ENCODE assay signal across 8 mouse cellular contexts in the genomic region with DNA sequence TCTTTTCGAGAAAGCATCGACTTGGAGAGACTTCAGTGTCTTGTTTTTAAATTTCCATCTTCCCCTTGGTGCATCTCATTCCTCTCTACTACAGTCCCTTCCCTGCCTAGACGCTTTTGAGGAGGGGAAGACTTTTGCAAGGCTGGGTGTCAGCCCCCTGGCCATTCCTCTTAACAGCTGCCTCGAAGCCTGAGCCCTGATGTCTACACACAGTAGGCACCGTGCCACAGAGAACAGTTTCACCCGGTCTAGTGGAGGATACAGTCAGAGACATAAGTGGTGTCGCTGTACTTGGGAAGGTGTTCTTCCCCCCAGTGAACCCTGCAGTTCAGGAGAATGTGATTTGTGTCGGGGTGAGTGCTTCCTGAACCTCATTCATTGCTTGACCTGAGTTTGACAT. TPM values are rescaled to one million over a fixed set of nuclear protein-coding genes. Genes with fewer than 3 reads are reported as not detected.
DNase-seq lines count a peak whose midpoint lies in the region; ATAC-seq and TF ChIP-seq lines count a peak whose summit lies in the region.

No protein-coding gene starts in this region.

- peaks cover 31% of the 10 kb centered on the region for H3K36me3 ChIP-seq in forebrain, embryonic 12.5 days (replicated peaks)
- H3K36me3 ChIP-seq in limb, embryonic 15.5 days: peaks cover 32% of the 10 kb centered on the region

- WGBS in forebrain, embryonic 12.5 days: 78% methylated on average over 8 of the region's 8 CpGs
- 55% methylated on average over 8 of the region's 8 CpGs for WGBS in limb, embryonic 15.5 days
- 63% methylated on average over 8 of the region's 8 CpGs for WGBS in olfactory bulb, adult 2 months

- peak overlapping the region; percentile 68 for H3K4me2 ChIP-seq in forebrain, embryonic 12.5 days
- peak overlapping the region; percentile 55 for H3K4me2 ChIP-seq in limb, embryonic 15.5 days

- peak overlapping the region; percentile 83 for H3K9ac ChIP-seq in forebrain, embryonic 12.5 days
- peak overlapping the region; percentile 96 for H3K9ac ChIP-seq in limb, embryonic 15.5 days

- ATAC-seq in forebrain, embryonic 12.5 days (ENCODE audit: low FRiP score): no peak
- ATAC-seq in limb, embryonic 15.5 days (ENCODE audit: insufficient number of reproducible peaks, low FRiP score, low TSS enrichment, low read depth): no peak

- TF ChIP-seq CTCF in olfactory bulb, adult 2 months (IDR thresholded peaks at IDR 0.05; ENCODE audit: insufficient read depth, low read depth, low read length): no peak

- DNase-seq in cerebellum, adult 11-12 months: peak; percentile 50
- DNase-seq in cerebellum, adult 9-10 months: no peak
- peak; percentile 12 for DNase-seq in 416B (ENCODE audit: low read depth)
- no peak for DNase-seq in frontal cortex, adult 2 months (ENCODE audit: extremely low spot score in 1 of 2, low spot score in 1 of 2)
- no peak for DNase-seq in cerebellum, adult 11 months

- H3K4me1 ChIP-seq in forebrain, embryonic 12.5 days: peaks cover 27% of the 10 kb centered on the region
- H3K4me1 ChIP-seq in limb, embryonic 15.5 days: peaks cover 26% of the 10 kb centered on the region
- peaks cover 12% of the 10 kb centered on the region for H3K4me1 ChIP-seq in olfactory bulb, adult 2 months (ENCODE audit: control insufficient read depth, insufficient read depth, low read length)

- no peaks in the 10 kb centered on the region for H3K9me3 ChIP-seq in forebrain, embryonic 12.5 days
- no peaks in the 10 kb centered on the region for H3K9me3 ChIP-seq in limb, embryonic 15.5 days

- no peaks in the 10 kb centered on the region for H3K27me3 ChIP-seq in forebrain, embryonic 12.5 days
- H3K27me3 ChIP-seq in limb, embryonic 15.5 days: no peaks in the 10 kb centered on the region

- no peak overlapping the region for H3K27ac ChIP-seq in forebrain, embryonic 12.5 days
- peak overlapping the region; percentile 98 for H3K27ac ChIP-seq in limb, embryonic 15.5 days
- no peak overlapping the region for H3K27ac ChIP-seq in olfactory bulb, adult 2 months (ENCODE audit: insufficient read depth, low read depth, low read length)

- peak overlapping the region; percentile 78 for H3K4me3 ChIP-seq in forebrain, embryonic 12.5 days (replicated peaks)
- H3K4me3 ChIP-seq in limb, embryonic 15.5 days: peak overlapping the region; percentile 89
- peak overlapping the region; percentile 87; the same call in 1 of the 2 replicates for H3K4me3 ChIP-seq in olfactory bulb, adult 2 months (ENCODE audit: insufficient read depth, low read depth, low read length)

- TF ChIP-seq POLR2A in olfactory bulb, adult 2 months (IDR thresholded peaks at IDR 0.05; ENCODE audit: insufficient read depth, low read depth, low read length): no peak

RNA-seq across cellular contexts. Expression of gene Tomt, which starts 0.5 kb away (rescaled TPM):
- polyA plus RNA-seq in forebrain, embryonic 12.5 days (2016; fragmentation: Nextera tagmentation; extraction: Ambion mirVana): 0.68 and 0.77 TPM in 2 replicates
- polyA plus RNA-seq in limb, embryonic 15.5 days (2015; fragmentation: Nextera tagmentation; extraction: Ambion mirVana): 0.23 and 0.25 TPM in 2 replicates
- polyA plus RNA-seq in olfactory bulb, adult 2 months (2012; ENCODE audit: insufficient read depth, insufficient read length, low replicate concordance, missing spikeins): not detected in 2 replicates
- 0.27 and 0.28 TPM in 2 replicates for polyA plus RNA-seq in frontal cortex, adult 2 months (2012; rRNA removed)

RNA-seq across cellular contexts. Expression of gene Lamtor1, which starts 1.0 kb away (rescaled TPM):
- polyA plus RNA-seq in forebrain, embryonic 12.5 days (2016; fragmentation: Nextera tagmentation; extraction: Ambion mirVana): 129 and 134 TPM in 2 replicates
- polyA plus RNA-seq in limb, embryonic 15.5 days (2015; fragmentation: Nextera tagmentation; extraction: Ambion mirVana): 166 and 174 TPM in 2 replicates
- polyA plus RNA-seq in olfactory bulb, adult 2 months (2012; ENCODE audit: insufficient read depth, insufficient read length, low replicate concordance, missing spikeins): not detected in 2 replicates
- polyA plus RNA-seq in frontal cortex, adult 2 months (2012; rRNA removed): 186 and 205 TPM in 2 replicates

RNA-seq across cellular contexts. Expression of gene Lrrc51, which starts 27.0 kb away (rescaled TPM):
- polyA plus RNA-seq in forebrain, embryonic 12.5 days (2016; fragmentation: Nextera tagmentation; extraction: Ambion mirVana): 6.5 and 7.3 TPM in 2 replicates
- 8.8 and 11.5 TPM in 2 replicates for polyA plus RNA-seq in limb, embryonic 15.5 days (2015; fragmentation: Nextera tagmentation; extraction: Ambion mirVana)
- polyA plus RNA-seq in olfactory bulb, adult 2 months (2012; ENCODE audit: insufficient read depth, insufficient read length, low replicate concordance, missing spikeins): not detected in 2 replicates
- 12.3 and 12.8 TPM in 2 replicates for polyA plus RNA-seq in frontal cortex, adult 2 months (2012; rRNA removed)

RNA-seq across cellular contexts. Expression of gene Numa1, which starts 27.2 kb away (rescaled TPM):
- polyA plus RNA-seq in forebrain, embryonic 12.5 days (2016; fragmentation: Nextera tagmentation; extraction: Ambion mirVana): 112 and 123 TPM in 2 replicates
- 66.2 and 72.9 TPM in 2 replicates for polyA plus RNA-seq in limb, embryonic 15.5 days (2015; fragmentation: Nextera tagmentation; extraction: Ambion mirVana)
- polyA plus RNA-seq in olfactory bulb, adult 2 months (2012; ENCODE audit: insufficient read depth, insufficient read length, low replicate concordance, missing spikeins): 257 TPM in 1 of 2 replicates, not detected in the other
- 65.6 and 68.8 TPM in 2 replicates for polyA plus RNA-seq in frontal cortex, adult 2 months (2012; rRNA removed)

RNA-seq across cellular contexts. Expression of gene Folr1, which starts 36.1 kb away (rescaled TPM):
- polyA plus RNA-seq in forebrain, embryonic 12.5 days (2016; fragmentation: Nextera tagmentation; extraction: Ambion mirVana): 5.5 and 8.2 TPM in 2 replicates
- polyA plus RNA-seq in limb, embryonic 15.5 days (2015; fragmentation: Nextera tagmentation; extraction: Ambion mirVana): 0.61 and 0.65 TPM in 2 replicates
- polyA plus RNA-seq in olfactory bulb, adult 2 months (2012; ENCODE audit: insufficient read depth, insufficient read length, low replicate concordance, missing spikeins): not detected in 2 replicates
- polyA plus RNA-seq in frontal cortex, adult 2 months (2012; rRNA removed): 1.1 and 2.1 TPM in 2 replicates

Comparison
In these comparisons a context has a peak if more than half of its experiments do, and no peak if none do; other contexts are left out.
1. DNase-seq: peak in cerebellum, adult 11-12 months (single experiment) and 416B (single experiment); none in cerebellum, adult 9-10 months (single experiment), frontal cortex, adult 2 months (0 of 2) and cerebellum, adult 11 months (single experiment).
2. Peak in every context shown above with its lines, with median percentiles within 50 percentile points of each other: H3K4me3 ChIP-seq.